Mouse (Mus musculus): Measurements from ENCODE around the gene Iffo2. TPM values are rescaled to one million over a fixed set of nuclear protein-coding genes. Genes with fewer than 3 reads are reported as not detected.
A peak's percentile ranks its signal among the peaks of the same experiment; 100 is the strongest.

Iffo2 gene
- polyA plus RNA-seq, 1 experiment from 2014 or later: 2.0 TPM

DNA sequence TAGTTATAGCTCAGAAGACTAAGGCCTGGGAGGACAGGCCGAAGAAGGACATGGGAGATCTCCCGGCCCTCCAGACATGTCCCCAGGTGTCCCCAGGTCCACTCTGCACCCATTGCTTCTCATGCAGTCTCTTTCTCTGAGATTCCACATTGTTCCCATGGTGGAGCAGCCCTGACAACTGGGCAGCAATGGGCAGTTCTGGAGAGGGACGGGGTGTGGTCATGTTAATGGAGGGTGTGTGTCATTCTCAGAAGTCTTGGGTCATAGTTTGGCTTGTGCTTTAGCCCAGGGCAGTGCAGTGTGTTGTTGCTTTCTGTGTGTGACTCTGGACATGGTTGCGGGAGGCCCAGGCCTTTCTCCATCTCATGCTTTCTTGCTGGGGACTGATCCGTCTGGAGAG lies 76.4 kb downstream of the Iffo2 start:
- ATAC-seq: no peak
- WGBS: 93% methylated on average over 5 of the region's 5 CpGs
- H3K9ac ChIP-seq (ENCODE audit: low read depth, low read length): no peak overlapping the region
- H3K27ac ChIP-seq (ENCODE audit: low read length): no peak overlapping the region
- no peak overlapping the region for H3K4me2 ChIP-seq (ENCODE audit: low read depth, low read length)
- no peak overlapping the region for H3K4me3 ChIP-seq (ENCODE audit: low read length)
- no peaks in the 10 kb centered on the region for H3K27me3 ChIP-seq (replicated peaks; ENCODE audit: control insufficient read depth, insufficient read depth, low read length)
- peaks cover 18% of the 10 kb centered on the region for H3K4me1 ChIP-seq (ENCODE audit: control insufficient read depth, insufficient read depth, low read length)
- H3K36me3 ChIP-seq (ENCODE audit: control insufficient read depth, insufficient read depth, low read length): no peaks in the 10 kb centered on the region
- no peaks in the 10 kb centered on the region for H3K9me3 ChIP-seq (ENCODE audit: control insufficient read depth, low read length)

DNA sequence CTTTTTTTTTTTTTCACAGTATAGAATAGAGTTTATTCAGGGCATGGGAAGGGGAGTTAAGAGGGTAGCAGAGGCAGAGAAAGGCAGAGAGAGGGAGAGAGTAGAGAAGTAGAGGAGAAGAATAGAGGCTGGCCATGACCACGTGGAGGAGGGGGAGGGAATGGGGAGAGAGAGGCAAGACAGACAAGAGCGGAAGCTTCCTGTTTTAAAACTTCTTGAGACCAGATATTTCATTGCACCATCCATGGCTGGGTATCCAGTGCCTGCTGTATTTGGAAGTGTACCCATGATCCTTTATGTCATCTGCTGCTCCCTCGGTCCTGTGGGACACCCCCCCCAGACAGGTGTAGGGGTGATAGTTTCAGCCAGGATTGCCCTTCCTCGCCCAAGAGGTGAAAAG lies 78.6 kb downstream of the Iffo2 start:
- no peak for ATAC-seq
- H3K9me3 ChIP-seq (ENCODE audit: control insufficient read depth, low read length): 0 out of 2 replicates have a peak, but pooled peaks cover 4% of the 10 kb centered on the region
- no peak overlapping the region for H3K4me2 ChIP-seq (ENCODE audit: low read depth, low read length)
- 71% methylated on average over 4 of the region's 4 CpGs for WGBS
- H3K27me3 ChIP-seq (replicated peaks; ENCODE audit: control insufficient read depth, insufficient read depth, low read length): no peaks in the 10 kb centered on the region
- no peak overlapping the region for H3K9ac ChIP-seq (ENCODE audit: low read depth, low read length)
- H3K27ac ChIP-seq (ENCODE audit: low read length): no peak overlapping the region
- no peaks in the 10 kb centered on the region for H3K4me1 ChIP-seq (ENCODE audit: control insufficient read depth, insufficient read depth, low read length)
- 0 out of 2 replicates have a peak, but pooled peaks cover 6% of the 10 kb centered on the region for H3K36me3 ChIP-seq (ENCODE audit: control insufficient read depth, insufficient read depth, low read length)
- no peak overlapping the region for H3K4me3 ChIP-seq (ENCODE audit: low read length)

DNA sequence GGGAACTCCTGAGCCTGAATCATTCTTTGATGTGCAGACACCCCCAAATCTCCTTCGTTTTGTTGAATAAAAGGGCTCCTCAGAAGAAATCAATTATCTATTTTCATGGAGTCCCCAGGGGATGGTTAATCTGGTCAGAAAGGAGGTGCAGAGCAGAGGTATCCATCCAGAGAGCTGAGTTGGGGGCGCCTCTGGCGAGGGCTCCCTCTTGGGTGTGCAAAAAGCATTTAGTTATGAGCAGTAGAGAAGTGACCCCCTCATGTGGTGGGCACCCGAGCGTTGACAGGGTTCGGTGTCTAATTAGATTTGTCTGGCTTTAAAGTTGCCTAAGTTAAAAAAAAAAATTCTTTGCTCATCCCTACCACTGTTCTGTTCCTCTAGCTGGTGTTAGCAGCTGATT lies 80.6 kb downstream of the Iffo2 start:
- Histone ChIP-seq H3K9ac (ENCODE audit: low read depth, low read length) (no peak overlapping the region), H3K4me2 (ENCODE audit: low read depth, low read length) (no peak overlapping the region), H3K4me1 (ENCODE audit: control insufficient read depth, insufficient read depth, low read length) (0 out of 2 replicates have a peak, but pooled peaks cover 1% of the 10 kb centered on the region), H3K27me3 (replicated peaks; ENCODE audit: control insufficient read depth, insufficient read depth, low read length) (no peaks in the 10 kb centered on the region), H3K9me3 (ENCODE audit: control insufficient read depth, low read length) (0 out of 2 replicates have a peak, but pooled peaks cover 4% of the 10 kb centered on the region), H3K4me3 (ENCODE audit: low read length) (no peak overlapping the region), H3K27ac (ENCODE audit: low read length) (peak overlapping the region; percentile 21; the same call in 1 of the 2 replicates), H3K36me3 (ENCODE audit: control insufficient read depth, insufficient read depth, low read length) (0 out of 2 replicates have a peak, but pooled peaks cover 6% of the 10 kb centered on the region)
- ATAC-seq: no peak
- WGBS: 71% methylated on average over 6 of the region's 6 CpGs

DNA sequence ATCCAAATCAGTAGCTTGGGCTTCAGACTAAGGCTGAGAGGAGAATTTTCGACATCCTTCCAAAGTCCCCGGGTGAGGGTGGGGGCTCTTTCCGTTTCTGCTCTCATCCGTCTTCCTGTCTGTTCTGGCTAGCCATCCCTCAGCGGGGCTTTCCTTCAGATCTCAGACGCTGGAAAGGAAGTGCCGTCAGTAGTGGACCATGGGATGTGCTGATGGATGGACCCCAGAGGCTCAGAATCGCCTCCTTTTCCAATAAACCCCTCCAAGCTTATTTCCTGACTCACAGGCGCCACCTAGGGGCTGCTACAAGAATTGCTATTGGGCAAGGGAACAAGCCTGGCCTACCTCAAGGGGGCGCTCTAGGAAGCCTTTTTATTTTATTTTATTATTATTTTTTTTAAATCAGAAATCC lies 81.2 kb downstream of the Iffo2 start:
- Histone ChIP-seq H3K4me2 (ENCODE audit: low read depth, low read length) (0 out of 2 replicates have a peak overlapping the region, but pooled peaks have one; percentile 6), H3K27ac (ENCODE audit: low read length) (0 out of 2 replicates have a peak overlapping the region, but pooled peaks have one; percentile 13)

DNA sequence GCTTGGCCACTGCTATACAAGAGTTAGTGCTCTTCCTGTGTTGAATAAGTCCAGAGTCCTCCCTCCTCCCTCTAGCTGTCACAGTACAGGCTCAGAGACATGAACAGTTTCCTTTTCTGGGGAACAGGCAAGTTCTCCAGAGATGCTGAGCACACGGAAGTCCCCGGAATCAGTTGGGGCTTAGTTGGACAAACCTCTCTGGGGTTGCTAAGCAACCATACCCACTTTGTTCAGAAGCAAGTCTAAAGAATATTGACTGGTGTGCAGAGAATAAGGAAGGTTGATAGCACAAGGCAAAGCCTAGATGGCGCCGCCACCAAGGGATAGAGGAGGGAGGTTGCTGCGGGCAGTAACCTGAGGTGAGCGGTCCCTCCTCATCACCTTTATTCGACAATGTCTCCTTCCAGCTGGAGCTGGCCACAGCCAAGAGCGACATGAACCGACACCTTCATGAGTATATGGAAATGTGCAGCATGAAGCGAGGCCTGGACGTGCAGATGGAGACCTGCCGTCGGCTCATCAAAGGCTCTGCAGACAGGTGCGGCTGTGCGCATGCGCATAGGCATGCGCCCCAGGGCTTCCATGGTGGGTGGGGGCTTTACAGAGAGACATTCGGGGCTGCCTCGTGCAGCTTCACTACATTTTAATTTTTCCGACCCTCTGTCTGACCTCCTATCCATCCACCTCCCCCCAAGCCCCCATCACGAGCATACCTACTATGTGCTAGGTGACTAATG lies 84.3 kb downstream of the Iffo2 start:
- H3K27ac ChIP-seq (ENCODE audit: low read length): no peak overlapping the region
- no peak overlapping the region for H3K9ac ChIP-seq (ENCODE audit: low read depth, low read length)
- H3K27me3 ChIP-seq (replicated peaks; ENCODE audit: control insufficient read depth, insufficient read depth, low read length): no peaks in the 10 kb centered on the region
- H3K9me3 ChIP-seq (ENCODE audit: control insufficient read depth, low read length): 0 out of 2 replicates have a peak, but pooled peaks cover 4% of the 10 kb centered on the region
- H3K4me2 ChIP-seq (ENCODE audit: low read depth, low read length): no peak overlapping the region
- 87% methylated on average over 21 of the region's 21 CpGs for WGBS
- peaks cover 6% of the 10 kb centered on the region; the same call in 1 of the 2 replicates for H3K36me3 ChIP-seq (ENCODE audit: control insufficient read depth, insufficient read depth, low read length)
- ATAC-seq: no peak
- no peak overlapping the region for H3K4me3 ChIP-seq (ENCODE audit: low read length)
- H3K4me1 ChIP-seq (ENCODE audit: control insufficient read depth, insufficient read depth, low read length): 0 out of 2 replicates have a peak, but pooled peaks cover 4% of the 10 kb centered on the region

More for the DNA sequence above, 81.2 kb downstream of the Iffo2 start:
- no peaks in the 10 kb centered on the region for H3K27me3 ChIP-seq (replicated peaks; ENCODE audit: control insufficient read depth, insufficient read depth, low read length)
- 8% methylated on average over 10 of the region's 10 CpGs for WGBS
- 0 out of 2 replicates have a peak, but pooled peaks cover 4% of the 10 kb centered on the region for H3K9me3 ChIP-seq (ENCODE audit: control insufficient read depth, low read length)
- 0 out of 2 replicates have a peak, but pooled peaks cover 4% of the 10 kb centered on the region for H3K4me1 ChIP-seq (ENCODE audit: control insufficient read depth, insufficient read depth, low read length)
- H3K36me3 ChIP-seq (ENCODE audit: control insufficient read depth, insufficient read depth, low read length): 0 out of 2 replicates have a peak, but pooled peaks cover 6% of the 10 kb centered on the region
- H3K4me3 ChIP-seq (ENCODE audit: low read length): no peak overlapping the region
- H3K9ac ChIP-seq (ENCODE audit: low read depth, low read length): no peak overlapping the region
- ATAC-seq: peak; percentile 67; the same call in 1 of the 2 replicates

DNA sequence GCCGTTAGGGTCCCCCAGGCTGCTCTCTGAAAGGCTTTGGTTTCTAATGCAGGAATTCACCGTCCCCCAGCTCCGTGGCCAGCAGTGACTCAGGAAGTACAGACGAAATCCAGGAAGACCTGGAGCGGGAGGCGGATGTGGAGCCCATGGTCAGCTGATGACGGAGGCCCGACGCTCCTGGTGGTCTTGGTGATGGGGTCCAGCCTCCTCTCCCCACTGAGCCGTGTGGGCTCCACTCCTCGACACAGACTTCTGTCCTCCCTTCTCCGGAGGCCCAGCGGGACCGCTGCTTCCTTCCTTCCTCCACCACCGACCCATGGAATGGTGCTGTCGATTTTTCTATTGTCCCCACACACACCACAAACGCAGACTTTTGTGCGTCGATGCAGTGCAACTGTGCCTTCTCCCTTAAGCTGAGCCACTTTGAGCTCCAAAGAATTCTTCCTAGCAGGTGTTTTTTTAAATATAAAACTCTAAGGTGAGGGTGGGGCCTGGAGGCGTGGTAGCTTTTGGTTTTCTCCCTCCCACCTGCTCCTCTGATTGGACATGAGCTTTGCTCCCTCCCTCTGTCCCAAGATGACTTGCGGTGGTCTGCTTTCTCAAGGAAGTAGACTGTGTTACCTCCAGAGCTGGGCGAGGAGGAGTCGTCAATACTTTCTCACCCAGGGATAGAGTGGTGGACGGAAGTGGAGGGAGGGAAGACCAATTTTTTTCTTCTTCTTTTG lies 86.1 kb downstream of the Iffo2 start:
- H3K4me3 ChIP-seq (ENCODE audit: low read length): peak overlapping the region; percentile 51
- WGBS: 17% methylated on average over 24 of the region's 24 CpGs
- peak overlapping the region; percentile 69 for H3K9ac ChIP-seq (ENCODE audit: low read depth, low read length)
- peak overlapping the region; percentile 54; the same call in 1 of the 2 replicates for H3K27ac ChIP-seq (ENCODE audit: low read length)
- H3K4me1 ChIP-seq (ENCODE audit: control insufficient read depth, insufficient read depth, low read length): 0 out of 2 replicates have a peak, but pooled peaks cover 4% of the 10 kb centered on the region
- H3K36me3 ChIP-seq (ENCODE audit: control insufficient read depth, insufficient read depth, low read length): peaks cover 6% of the 10 kb centered on the region; the same call in 1 of the 2 replicates
- peak; percentile 94 for ATAC-seq
- no peaks in the 10 kb centered on the region for H3K27me3 ChIP-seq (replicated peaks; ENCODE audit: control insufficient read depth, insufficient read depth, low read length)
- 0 out of 2 replicates have a peak, but pooled peaks cover 4% of the 10 kb centered on the region for H3K9me3 ChIP-seq (ENCODE audit: control insufficient read depth, low read length)
- H3K4me2 ChIP-seq (ENCODE audit: low read depth, low read length): peak overlapping the region; percentile 61

DNA sequence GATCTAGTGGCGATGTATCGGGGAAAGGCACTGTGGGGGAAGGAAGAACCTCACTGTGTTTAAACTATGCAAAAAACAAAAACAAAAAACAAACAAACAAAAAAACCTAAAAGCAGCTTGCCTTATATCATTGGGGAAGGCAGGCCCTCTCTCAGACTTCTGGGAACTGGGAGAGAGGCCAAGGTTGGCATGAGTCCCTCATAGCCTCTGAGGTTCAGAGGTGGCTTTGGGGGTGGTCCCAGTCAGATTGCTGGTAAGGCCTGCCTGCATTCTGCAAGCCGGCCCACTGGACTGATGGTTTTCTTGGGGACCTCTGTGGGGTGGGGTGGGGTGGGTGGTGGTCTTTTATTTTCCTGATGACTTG lies 86.6 kb downstream of the Iffo2 start:
- H3K36me3 ChIP-seq (ENCODE audit: control insufficient read depth, insufficient read depth, low read length): peaks cover 6% of the 10 kb centered on the region; the same call in 1 of the 2 replicates
- peak overlapping the region; percentile 51 for H3K4me3 ChIP-seq (ENCODE audit: low read length)
- 0 out of 2 replicates have a peak, but pooled peaks have one; percentile 6 for ATAC-seq
- H3K27ac ChIP-seq (ENCODE audit: low read length): no peak overlapping the region
- H3K9me3 ChIP-seq (ENCODE audit: control insufficient read depth, low read length): 0 out of 2 replicates have a peak, but pooled peaks cover 4% of the 10 kb centered on the region
- peak overlapping the region; percentile 61 for H3K4me2 ChIP-seq (ENCODE audit: low read depth, low read length)
- 0 out of 2 replicates have a peak, but pooled peaks cover 4% of the 10 kb centered on the region for H3K4me1 ChIP-seq (ENCODE audit: control insufficient read depth, insufficient read depth, low read length)
- H3K27me3 ChIP-seq (replicated peaks; ENCODE audit: control insufficient read depth, insufficient read depth, low read length): no peaks in the 10 kb centered on the region
- H3K9ac ChIP-seq (ENCODE audit: low read depth, low read length): peak overlapping the region; percentile 69; the same call in 1 of the 2 replicates
- 59% methylated on average over 3 of the region's 3 CpGs for WGBS

DNA sequence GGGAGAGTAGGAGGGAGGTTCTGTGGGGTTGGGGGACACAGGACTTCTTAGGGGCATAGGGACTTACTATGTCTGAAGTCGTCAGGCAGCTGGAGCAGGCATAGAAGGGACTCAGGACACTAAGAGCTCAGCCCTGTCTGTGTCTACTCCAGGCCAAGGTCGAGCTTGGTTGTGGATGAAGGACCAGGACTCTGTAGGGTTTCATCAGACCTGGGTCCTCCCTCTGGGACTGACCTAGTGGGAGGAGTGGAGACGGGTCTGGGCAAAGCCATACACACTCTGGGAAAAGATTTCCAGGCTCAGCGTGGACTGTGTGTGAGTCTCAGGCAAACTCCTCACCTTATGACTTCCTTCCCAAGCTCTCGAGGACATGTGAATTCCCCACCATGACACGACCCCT lies 89.4 kb downstream of the Iffo2 start:
- H3K4me3 ChIP-seq (ENCODE audit: low read length): no peak overlapping the region
- H3K27me3 ChIP-seq (replicated peaks; ENCODE audit: control insufficient read depth, insufficient read depth, low read length): peaks cover 5% of the 10 kb centered on the region; the same call in 1 of the 2 replicates
- no peaks in the 10 kb centered on the region; the same call in 1 of the 2 replicates for H3K36me3 ChIP-seq (ENCODE audit: control insufficient read depth, insufficient read depth, low read length)
- H3K9ac ChIP-seq (ENCODE audit: low read depth, low read length): no peak overlapping the region
- no peak overlapping the region for H3K4me2 ChIP-seq (ENCODE audit: low read depth, low read length)
- H3K4me1 ChIP-seq (ENCODE audit: control insufficient read depth, insufficient read depth, low read length): 0 out of 2 replicates have a peak, but pooled peaks cover 6% of the 10 kb centered on the region
- WGBS: 72% methylated on average over 6 of the region's 6 CpGs
- ATAC-seq: no peak
- H3K27ac ChIP-seq (ENCODE audit: low read length): no peak overlapping the region
- no peaks in the 10 kb centered on the region for H3K9me3 ChIP-seq (ENCODE audit: control insufficient read depth, low read length)
